ENCODE assay signal across 8 mouse cellular contexts in genomic region chr19:41830106-41831031, GRCm38 (mm10). TPM values are rescaled to one million over a fixed set of nuclear protein-coding genes. Genes with fewer than 3 reads are reported as not detected.
A peak's percentile ranks its signal among the peaks of the same experiment; 100 is the strongest.
DNase-seq lines count a peak whose midpoint lies in the region; ATAC-seq and TF ChIP-seq lines count a peak whose summit lies in the region.

No protein-coding gene starts in this region.

- no peak for TF ChIP-seq POLR2A in brain, embryonic 14.5 days (IDR thresholded peaks at IDR 0.05; ENCODE audit: borderline replicate concordance, extremely low read depth, insufficient read depth, insufficient read length, poor library complexity, severe bottlenecking)

- no peaks in the 10 kb centered on the region for H3K9me3 ChIP-seq in forebrain, embryonic 16.5 days (ENCODE audit: control insufficient read depth, low read length)
- no peaks in the 10 kb centered on the region for H3K9me3 ChIP-seq in hindbrain, embryonic 10.5 days

- no peaks in the 10 kb centered on the region for H3K27me3 ChIP-seq in forebrain, embryonic 16.5 days (replicated peaks; ENCODE audit: control insufficient read depth, insufficient read depth, low read length)
- H3K27me3 ChIP-seq in hindbrain, embryonic 10.5 days (ENCODE audit: insufficient read depth, poor library complexity, severe bottlenecking): peaks cover 25% of the 10 kb centered on the region

- TF ChIP-seq CTCF in brain, embryonic 14.5 days (IDR thresholded peaks at IDR 0.05; ENCODE audit: borderline replicate concordance, extremely low read depth, insufficient read depth, insufficient read length): no peak

- H3K27ac ChIP-seq in forebrain, embryonic 16.5 days (ENCODE audit: low read length): peak overlapping the region; percentile 98
- H3K27ac ChIP-seq in hindbrain, embryonic 10.5 days: peak overlapping the region; percentile 96

- peak overlapping the region; percentile 79 for H3K4me3 ChIP-seq in forebrain, embryonic 16.5 days (replicated peaks; ENCODE audit: low read length)
- peak overlapping the region; percentile 85 for H3K4me3 ChIP-seq in hindbrain, embryonic 10.5 days

- no peaks in the 10 kb centered on the region for H3K36me3 ChIP-seq in forebrain, embryonic 16.5 days (ENCODE audit: control insufficient read depth, insufficient read depth)
- no peaks in the 10 kb centered on the region for H3K36me3 ChIP-seq in hindbrain, embryonic 10.5 days

- WGBS in forebrain, embryonic 16.5 days: under 1% methylated on average over 103 of the region's 112 CpGs
- under 1% methylated on average over 112 of the region's 112 CpGs for WGBS in hindbrain, embryonic 10.5 days

- H3K4me1 ChIP-seq in forebrain, embryonic 16.5 days (replicated peaks; ENCODE audit: control insufficient read depth, insufficient read depth, low read length): peaks cover 34% of the 10 kb centered on the region
- peaks cover 42% of the 10 kb centered on the region for H3K4me1 ChIP-seq in hindbrain, embryonic 10.5 days (replicated peaks)

- H3K9ac ChIP-seq in forebrain, embryonic 16.5 days (replicated peaks; ENCODE audit: low read depth, low read length): peak overlapping the region; percentile 81

- H3K4me2 ChIP-seq in forebrain, embryonic 16.5 days (ENCODE audit: low read length): peak overlapping the region; percentile 82

- DNase-seq in MN1 (ENCODE audit: low spot score) (peak; percentile 52), adipocyte (ENCODE audit: low spot score) (no peak)
- DNase-seq in brain, embryonic 14.5 days (ENCODE audit: low read depth): peak; percentile 72
- DNase-seq in hindbrain, embryonic 10.5 days (ENCODE audit: low spot score): peak; percentile 72
- DNase-seq in layer of hippocampus, postnatal 36 days: peak; percentile 43 to 57
- DNase-seq in lung, postnatal 36 days: peak; percentile 45
- peak; percentile 36 to 48 for DNase-seq in right cerebral cortex, adult 2 months (ENCODE audit: low spot score in 2 of 2)

- ATAC-seq in forebrain, embryonic 16.5 days: peak; percentile 57

RNA-seq across cellular contexts. Expression of gene Frat1, which starts 0.6 kb away (rescaled TPM):
- polyA plus RNA-seq in brain, embryonic 14.5 days (2012; rRNA removed): 12.0 and 14.8 TPM in 2 replicates
- polyA plus RNA-seq in forebrain, embryonic 16.5 days (2015; fragmentation: Nextera tagmentation; extraction: Ambion mirVana): 28.9 and 31.9 TPM in 2 replicates
- polyA plus RNA-seq in hindbrain, embryonic 10.5 days (2016; fragmentation: Nextera tagmentation; extraction: Ambion mirVana): 10.8 and 13.4 TPM in 2 replicates
- 10 to 100 TPM; 17.5 to 20.5 TPM for total RNA-seq in layer of hippocampus, postnatal 36 days (2021)

RNA-seq across cellular contexts. Expression of gene Frat2, which starts 17.6 kb away (rescaled TPM):
- polyA plus RNA-seq in brain, embryonic 14.5 days (2012; rRNA removed): 14.6 and 16.5 TPM in 2 replicates
- 10.4 and 12.2 TPM in 2 replicates for polyA plus RNA-seq in forebrain, embryonic 16.5 days (2015; fragmentation: Nextera tagmentation; extraction: Ambion mirVana)
- 5.4 and 6.7 TPM in 2 replicates for polyA plus RNA-seq in hindbrain, embryonic 10.5 days (2016; fragmentation: Nextera tagmentation; extraction: Ambion mirVana)
- total RNA-seq in layer of hippocampus, postnatal 36 days (2021): 10 to 100 TPM; 14.0 to 16.4 TPM

RNA-seq across cellular contexts. Expression of gene Arhgap19, which starts 28.5 kb away (rescaled TPM):
- polyA plus RNA-seq in brain, embryonic 14.5 days (2012; rRNA removed): 10.4 and 13.3 TPM in 2 replicates
- 8.5 and 10.8 TPM in 2 replicates for polyA plus RNA-seq in forebrain, embryonic 16.5 days (2015; fragmentation: Nextera tagmentation; extraction: Ambion mirVana)
- polyA plus RNA-seq in hindbrain, embryonic 10.5 days (2016; fragmentation: Nextera tagmentation; extraction: Ambion mirVana): 27.9 and 37.9 TPM in 2 replicates
- 1 to 10 TPM; 2.9 to 3.0 TPM for total RNA-seq in layer of hippocampus, postnatal 36 days (2021)
